Mouse (Mus musculus): ENCODE results near the gene Tcp11. TPM values are rescaled to one million over a fixed set of nuclear protein-coding genes. Genes with fewer than 3 reads are reported as not detected.

Tcp11 gene
- polyA plus RNA-seq, 1 experiment: 0.43 TPM

DNA sequence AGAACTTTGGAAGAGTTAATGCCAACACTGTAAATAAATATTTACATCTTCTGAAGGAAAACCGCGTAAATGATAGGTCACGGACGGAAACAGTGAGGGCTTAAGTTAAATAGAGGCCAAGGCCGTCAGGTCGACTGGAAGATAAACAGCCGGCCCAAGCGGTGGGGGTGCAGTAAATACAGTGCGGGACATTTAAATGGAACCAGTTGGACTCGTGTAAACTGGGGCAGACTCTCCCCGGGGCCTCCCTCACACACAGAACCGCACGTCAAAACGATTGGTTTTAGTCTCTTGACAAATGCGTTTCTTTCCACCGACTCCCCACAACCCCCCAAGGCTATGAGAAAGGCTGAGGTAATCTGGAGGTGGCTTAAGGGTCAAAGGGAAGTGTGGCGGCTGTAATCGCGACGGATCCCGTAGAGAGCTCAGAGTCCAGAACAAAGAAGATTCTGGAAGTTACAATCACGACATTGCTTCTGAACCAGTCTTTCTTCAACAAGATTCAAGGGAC is 4.0 kb upstream of the Tcp11 start:
- no peak for TF ChIP-seq POLR2A (IDR thresholded peaks at IDR 0.05; ENCODE audit: borderline replicate concordance, insufficient read depth, low read length)
- no peak for TF ChIP-seq CTCF (IDR thresholded peaks at IDR 0.05; ENCODE audit: borderline replicate concordance, insufficient read depth, low read depth, low read length)
- Histone ChIP-seq H3K27me3 (ENCODE audit: control insufficient read depth, insufficient read depth, low read length) (peaks cover 1% of the 10 kb centered on the region; the same call in 1 of the 2 replicates), H3K27ac (ENCODE audit: insufficient read depth, low read length) (no peak overlapping the region), H3K4me1 (ENCODE audit: control insufficient read depth, insufficient read depth, low read length) (no peaks in the 10 kb centered on the region), H3K4me3 (replicated peaks; ENCODE audit: insufficient read depth, low read depth, low read length) (no peak overlapping the region)
- WGBS: 40% methylated on average over 22 of the region's 22 CpGs
- DNase-seq: no peak

DNA sequence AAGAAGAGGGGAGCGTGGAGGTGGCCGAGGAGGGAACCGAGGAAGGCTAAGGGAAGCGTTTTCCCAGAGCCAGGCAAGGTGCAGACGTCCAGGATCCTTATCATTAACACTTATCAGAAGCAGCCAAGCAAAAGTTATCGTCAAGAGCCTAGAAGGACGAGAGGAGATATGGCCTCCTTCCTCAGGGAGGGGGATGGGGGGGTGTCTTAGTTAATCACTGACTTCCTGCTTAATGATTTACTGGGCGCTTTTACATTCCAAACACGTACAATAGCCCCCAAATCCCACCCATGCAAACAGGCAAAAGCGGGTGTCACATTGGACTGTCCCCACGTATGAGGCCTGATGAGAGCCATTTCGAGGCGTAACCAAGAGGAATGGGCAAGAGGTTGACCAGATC is 2.4 kb upstream of the Tcp11 start:
- 84% methylated on average over 13 of the region's 13 CpGs for WGBS
- H3K27ac ChIP-seq (ENCODE audit: insufficient read depth, low read length): no peak overlapping the region
- no peaks in the 10 kb centered on the region for H3K4me1 ChIP-seq (ENCODE audit: control insufficient read depth, insufficient read depth, low read length)
- H3K4me3 ChIP-seq (replicated peaks; ENCODE audit: insufficient read depth, low read depth, low read length): no peak overlapping the region
- TF ChIP-seq POLR2A (IDR thresholded peaks at IDR 0.05; ENCODE audit: borderline replicate concordance, insufficient read depth, low read length) (no peak), CTCF (IDR thresholded peaks at IDR 0.05; ENCODE audit: borderline replicate concordance, insufficient read depth, low read depth, low read length) (no peak)
- peaks cover 1% of the 10 kb centered on the region; the same call in 1 of the 2 replicates for H3K27me3 ChIP-seq (ENCODE audit: control insufficient read depth, insufficient read depth, low read length)
- no peak for DNase-seq

- WGBS: 93% methylated on average over 7 of the region's 7 CpGs
- H3K27ac ChIP-seq (ENCODE audit: insufficient read depth, low read length): no peak overlapping the region
- TF ChIP-seq CTCF (IDR thresholded peaks at IDR 0.05; ENCODE audit: borderline replicate concordance, insufficient read depth, low read depth, low read length) (no peak), POLR2A (IDR thresholded peaks at IDR 0.05; ENCODE audit: borderline replicate concordance, insufficient read depth, low read length) (no peak)
Observed at GRCm38 (mm10) chr17:28081856-28082255, 1.4 kb upstream of the Tcp11 start.

GRCm38 (mm10) chr17:28081385-28081784 is 946 bp upstream of the Tcp11 start:
- 47% methylated on average over 9 of the region's 9 CpGs for WGBS
- TF ChIP-seq POLR2A (IDR thresholded peaks at IDR 0.05; ENCODE audit: borderline replicate concordance, insufficient read depth, low read length): no peak
- TF ChIP-seq CTCF (IDR thresholded peaks at IDR 0.05; ENCODE audit: borderline replicate concordance, insufficient read depth, low read depth, low read length): peak; percentile 56
- Histone ChIP-seq H3K27ac (ENCODE audit: insufficient read depth, low read length) (no peak overlapping the region), H3K4me3 (replicated peaks; ENCODE audit: insufficient read depth, low read depth, low read length) (no peak overlapping the region), H3K4me1 (ENCODE audit: control insufficient read depth, insufficient read depth, low read length) (no peaks in the 10 kb centered on the region), H3K27me3 (ENCODE audit: control insufficient read depth, insufficient read depth, low read length) (peaks cover 1% of the 10 kb centered on the region; the same call in 1 of the 2 replicates)
- peak in 1 of 2 experiments; percentile 48 for DNase-seq

More at GRCm38 (mm10) chr17:28081856-28082255, 1.4 kb upstream of the Tcp11 start:
- no peak for DNase-seq
- H3K27me3 ChIP-seq (ENCODE audit: control insufficient read depth, insufficient read depth, low read length): peaks cover 1% of the 10 kb centered on the region; the same call in 1 of the 2 replicates
- no peaks in the 10 kb centered on the region for H3K4me1 ChIP-seq (ENCODE audit: control insufficient read depth, insufficient read depth, low read length)
- H3K4me3 ChIP-seq (replicated peaks; ENCODE audit: insufficient read depth, low read depth, low read length): no peak overlapping the region

DNA sequence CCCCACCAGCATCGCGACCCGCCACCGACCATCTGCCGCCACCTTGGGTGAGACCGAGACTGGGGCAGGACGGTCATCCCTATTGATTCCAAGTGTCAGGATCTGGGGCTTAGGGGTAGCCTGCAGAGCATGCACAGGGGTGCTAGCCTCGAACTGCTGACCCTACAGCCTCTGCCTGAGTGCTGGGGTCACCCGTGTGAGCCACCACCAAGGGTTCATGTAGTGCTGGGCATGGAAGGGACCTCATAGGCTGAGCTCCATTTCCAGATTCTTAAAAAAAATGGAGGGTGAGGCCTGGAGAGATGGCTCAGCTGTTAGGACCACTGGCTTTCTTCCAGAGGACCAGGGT is 352 bp upstream of the Tcp11 start:
- Histone ChIP-seq H3K27me3 (ENCODE audit: control insufficient read depth, insufficient read depth, low read length) (peaks cover 1% of the 10 kb centered on the region; the same call in 1 of the 2 replicates), H3K4me3 (replicated peaks; ENCODE audit: insufficient read depth, low read depth, low read length) (no peak overlapping the region), H3K4me1 (ENCODE audit: control insufficient read depth, insufficient read depth, low read length) (no peaks in the 10 kb centered on the region), H3K27ac (ENCODE audit: insufficient read depth, low read length) (no peak overlapping the region)
- TF ChIP-seq CTCF (IDR thresholded peaks at IDR 0.05; ENCODE audit: borderline replicate concordance, insufficient read depth, low read depth, low read length) (no peak), POLR2A (IDR thresholded peaks at IDR 0.05; ENCODE audit: borderline replicate concordance, insufficient read depth, low read length) (no peak)
- 12% methylated on average over 9 of the region's 9 CpGs for WGBS
- no peak for DNase-seq

DNA sequence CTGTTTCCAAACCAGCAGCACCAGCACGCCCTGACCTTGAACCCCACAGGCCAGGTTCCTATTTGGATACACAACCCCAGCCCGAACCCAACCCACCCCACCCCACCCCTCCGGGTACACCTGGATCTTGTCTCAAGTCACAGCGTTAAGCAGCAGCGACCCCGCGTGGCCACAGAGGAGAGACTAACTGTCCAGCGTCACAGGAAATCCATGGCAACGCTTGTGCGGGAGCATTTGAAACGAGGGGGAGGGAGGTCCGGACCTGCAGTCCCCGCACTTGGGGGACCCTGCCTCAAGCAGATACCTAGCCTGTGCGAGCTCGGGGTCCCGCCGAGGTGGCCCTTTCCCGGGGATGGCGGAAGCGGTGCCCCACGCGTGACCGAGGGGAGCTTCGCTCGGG is 821 bp downstream of the Tcp11 start:
- H3K27ac ChIP-seq (ENCODE audit: insufficient read depth, low read length): no peak overlapping the region
- 2% methylated on average over 25 of the region's 25 CpGs for WGBS

GRCm38 (mm10) chr17:28078028-28078427 is 2.4 kb downstream of the Tcp11 start:
- no peak overlapping the region for H3K27ac ChIP-seq (ENCODE audit: insufficient read depth, low read length)
- WGBS: 85% methylated on average over 9 of the region's 9 CpGs
- DNase-seq: no peak
- no peaks in the 10 kb centered on the region for H3K4me1 ChIP-seq (ENCODE audit: control insufficient read depth, insufficient read depth, low read length)
- peaks cover 1% of the 10 kb centered on the region; the same call in 1 of the 2 replicates for H3K27me3 ChIP-seq (ENCODE audit: control insufficient read depth, insufficient read depth, low read length)
- H3K4me3 ChIP-seq (replicated peaks; ENCODE audit: insufficient read depth, low read depth, low read length): no peak overlapping the region
- TF ChIP-seq POLR2A (IDR thresholded peaks at IDR 0.05; ENCODE audit: borderline replicate concordance, insufficient read depth, low read length): no peak
- TF ChIP-seq CTCF (IDR thresholded peaks at IDR 0.05; ENCODE audit: borderline replicate concordance, insufficient read depth, low read depth, low read length): no peak

More for the DNA sequence above, 821 bp downstream of the Tcp11 start:
- Histone ChIP-seq H3K27me3 (ENCODE audit: control insufficient read depth, insufficient read depth, low read length) (peaks cover 1% of the 10 kb centered on the region; the same call in 1 of the 2 replicates), H3K4me3 (replicated peaks; ENCODE audit: insufficient read depth, low read depth, low read length) (peak overlapping the region; percentile 54), H3K4me1 (ENCODE audit: control insufficient read depth, insufficient read depth, low read length) (no peaks in the 10 kb centered on the region)
- peak; percentile 78 to 84 for DNase-seq
- TF ChIP-seq CTCF (IDR thresholded peaks at IDR 0.05; ENCODE audit: borderline replicate concordance, insufficient read depth, low read depth, low read length): peak; percentile 91
- no peak for TF ChIP-seq POLR2A (IDR thresholded peaks at IDR 0.05; ENCODE audit: borderline replicate concordance, insufficient read depth, low read length)

DNA sequence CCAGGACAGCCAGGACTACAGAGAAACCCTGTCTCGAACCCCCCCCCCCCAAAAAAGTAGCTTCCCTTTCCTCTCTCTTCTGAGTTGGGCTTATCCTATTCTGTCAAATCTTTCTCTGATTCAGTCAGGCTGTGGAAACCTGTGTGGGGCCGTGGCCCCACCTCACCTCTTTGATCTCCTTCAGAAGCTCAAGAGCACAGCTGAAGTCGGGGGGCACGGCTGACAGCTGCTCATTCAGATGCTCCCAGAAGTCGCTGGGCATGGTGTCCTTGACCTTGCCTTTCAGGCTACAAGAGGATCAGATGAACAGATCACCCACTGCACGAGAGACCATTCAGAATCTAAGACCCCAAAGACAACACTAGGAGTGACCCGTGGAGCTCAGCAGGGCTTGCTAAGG is 6.0 kb downstream of the Tcp11 start:
- H3K27ac ChIP-seq (ENCODE audit: insufficient read depth, low read length): no peak overlapping the region
- H3K4me1 ChIP-seq (ENCODE audit: control insufficient read depth, insufficient read depth, low read length): no peaks in the 10 kb centered on the region
- no peak for DNase-seq
- no peak overlapping the region for H3K4me3 ChIP-seq (replicated peaks; ENCODE audit: insufficient read depth, low read depth, low read length)
- WGBS: 80% methylated on average over 7 of the region's 7 CpGs
- H3K27me3 ChIP-seq (ENCODE audit: control insufficient read depth, insufficient read depth, low read length): no peaks in the 10 kb centered on the region
- no peak for TF ChIP-seq CTCF (IDR thresholded peaks at IDR 0.05; ENCODE audit: borderline replicate concordance, insufficient read depth, low read depth, low read length)
- TF ChIP-seq POLR2A (IDR thresholded peaks at IDR 0.05; ENCODE audit: borderline replicate concordance, insufficient read depth, low read length): no peak

Measured in cerebellum, adult 2 months (tissue).